Mouse (Mus musculus): Measurements from ENCODE around the gene Frmd3. TPM values are rescaled to one million over a fixed set of nuclear protein-coding genes. Genes with fewer than 3 reads are reported as not detected.

The Frmd3 gene
- total RNA-seq, 1 experiment from 2014 or later, result 0.48 TPM

Other genes starting within 250 kb of the Frmd3 start
- gene Rasef, start 222.4 kb upstream of the Frmd3 start, total RNA-seq (2021), result 0.19 and 0.26 TPM in 2 replicates
- gene Gm11758, start 137.2 kb upstream of the Frmd3 start, total RNA-seq (2021), result not detected in 2 replicates
- gene Gm11757, start 122.3 kb upstream of the Frmd3 start, total RNA-seq (2021), result not detected in 2 replicates
- gene Gm13871, start 107.5 kb upstream of the Frmd3 start, total RNA-seq (2021), result not detected in 2 replicates
- not detected in 2 replicates for gene Gm11756, start 92.7 kb upstream of the Frmd3 start, total RNA-seq (2021)
- gene 2310002L09Rik, start 62.6 kb upstream of the Frmd3 start, total RNA-seq (2021), result not detected in 2 replicates
- gene Kdm4c, start 229.1 kb downstream of the Frmd3 start, total RNA-seq (2021), result 18.4 and 22.5 TPM in 2 replicates